Mouse (Mus musculus) hindbrain, embryonic 14.5 days (tissue): ENCODE data around the gene Syngr2. TPM values are rescaled to one million over a fixed set of nuclear protein-coding genes. Genes with fewer than 3 reads are reported as not detected.

ENCODE experiments used
- ATAC-seq: fragments of 200-750 bp; cut with Nextera tagmentation; 2 replicates; pipeline ENCODE4 v1.8.0; 2017; ENCODE audit warnings: moderate number of reproducible peaks, mild to moderate bottlenecking, moderate TSS enrichment, moderate library complexity; ENCODE audit not compliant: low FRiP score
- DNase-seq: peaks from one replicate; pipeline ENCODE4 v3.0.0-alpha.2; 2015; ENCODE audit warnings: low spot score
- H3K27ac ChIP-seq: fragments of 300-500 bp; sonication (generic); 2 replicates; pipeline ENCODE4 v1.5.1; 2014; ENCODE audit warnings: mild to moderate bottlenecking, moderate library complexity
- H3K27me3 ChIP-seq: fragments of 300-500 bp; sonication (generic); 2 replicates; pipeline ENCODE4 v1.6.1; 2014; ENCODE audit warnings: mild to moderate bottlenecking, low read length, mixed read lengths; ENCODE audit not compliant: control insufficient read depth, insufficient read depth
- H3K36me3 ChIP-seq: fragments of 300-500 bp; sonication (generic); replicated peaks from 2 replicates; pipeline ENCODE4 v1.6.1; 2014; ENCODE audit not compliant: control insufficient read depth, insufficient read depth
- H3K4me1 ChIP-seq: fragments of 300-500 bp; sonication (generic); replicated peaks from 2 replicates; pipeline ENCODE4 v1.6.1; 2014; ENCODE audit warnings: antibody characterized with exemption, low read length, mixed read lengths; ENCODE audit not compliant: control insufficient read depth, insufficient read depth
- H3K4me2 ChIP-seq: fragments of 300-500 bp; sonication (generic); replicated peaks from 2 replicates; pipeline ENCODE4 v1.6.1; 2014; ENCODE audit warnings: mild to moderate bottlenecking, moderate library complexity
- H3K4me3 ChIP-seq: fragments of 300-500 bp; sonication (generic); replicated peaks from 2 replicates; pipeline ENCODE4 v1.5.1; 2014; ENCODE audit warnings: mild to moderate bottlenecking, low read length
- H3K9ac ChIP-seq: fragments of 300-500 bp; sonication (generic); 2 replicates; pipeline ENCODE4 v1.6.1; 2014
- H3K9me3 ChIP-seq: fragments of 300-500 bp; sonication (generic); 2 replicates; pipeline ENCODE4 v1.6.1; 2016; ENCODE audit warnings: low read length; ENCODE audit not compliant: control insufficient read depth
- WGBS: fragments of 180-500 bp; shearing (Covaris S2); extraction: QIAGEN DNeasy Blood & Tissue Kit; methylation state at CpG from one replicate; pipeline ENCODE4 v1.1.7; 2014; 5-methylcytosine and 5-hydroxymethylcytosine counted together
- polyA plus RNA-seq: library from polyadenylated mRNA; unstranded; fragments of >200 nt; fragmentation: Nextera tagmentation; extraction: Ambion mirVana; gene quantifications from 2 replicates; pipeline ENCODE4 v1.2.1, GENCODE M21; 2014

Syngr2 gene
- polyA plus RNA-seq, 1 experiment from 2014 or later: 17.6 TPM

DNA sequence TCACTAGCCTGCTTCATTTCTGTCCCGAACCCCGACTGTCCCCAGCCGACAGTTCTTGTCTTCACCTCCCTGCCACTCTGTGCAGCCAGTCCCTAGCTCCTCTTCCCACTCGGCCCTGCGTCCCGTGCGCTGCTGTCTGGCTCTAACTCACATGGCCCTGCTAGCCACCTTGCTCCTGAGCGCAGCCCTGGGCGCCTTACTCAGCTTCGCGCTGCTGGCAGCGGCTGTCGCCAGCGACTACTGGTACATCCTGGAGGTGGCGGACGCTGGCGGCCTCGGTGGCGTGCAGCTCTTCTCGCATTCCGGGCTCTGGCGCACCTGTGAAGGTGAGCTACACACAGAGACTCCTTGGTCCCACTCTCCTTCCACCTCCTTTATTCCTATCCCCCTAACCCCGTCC, 51.1 kb downstream of the Syngr2 start, which contains the start of gene Tmem235:
Gene Tmem235, plus strand, starts transcription at position 152 of the 400 bp plus-strand sequence.
- no peaks in the 10 kb centered on the region for H3K9me3 ChIP-seq
- H3K36me3 ChIP-seq: 0 out of 2 replicates have a peak, but pooled peaks cover 3% of the 10 kb centered on the region
- 0 out of 2 replicates have a peak within 1 kb of the TSS, but pooled peaks have one; percentile 16 for H3K4me2 ChIP-seq
- 5% methylated on average over 23 of the region's 23 CpGs for WGBS
- H3K27me3 ChIP-seq: peaks cover 15% of the 10 kb centered on the region; the same call in 1 of the 2 replicates
- H3K4me1 ChIP-seq: no peaks in the 10 kb centered on the region
- ATAC-seq: no peak
- no peak within 1 kb of the TSS for H3K27ac ChIP-seq
- no peak within 1 kb of the TSS for H3K4me3 ChIP-seq
- no peak within 1 kb of the TSS for H3K9ac ChIP-seq
- no peak for DNase-seq

DNA sequence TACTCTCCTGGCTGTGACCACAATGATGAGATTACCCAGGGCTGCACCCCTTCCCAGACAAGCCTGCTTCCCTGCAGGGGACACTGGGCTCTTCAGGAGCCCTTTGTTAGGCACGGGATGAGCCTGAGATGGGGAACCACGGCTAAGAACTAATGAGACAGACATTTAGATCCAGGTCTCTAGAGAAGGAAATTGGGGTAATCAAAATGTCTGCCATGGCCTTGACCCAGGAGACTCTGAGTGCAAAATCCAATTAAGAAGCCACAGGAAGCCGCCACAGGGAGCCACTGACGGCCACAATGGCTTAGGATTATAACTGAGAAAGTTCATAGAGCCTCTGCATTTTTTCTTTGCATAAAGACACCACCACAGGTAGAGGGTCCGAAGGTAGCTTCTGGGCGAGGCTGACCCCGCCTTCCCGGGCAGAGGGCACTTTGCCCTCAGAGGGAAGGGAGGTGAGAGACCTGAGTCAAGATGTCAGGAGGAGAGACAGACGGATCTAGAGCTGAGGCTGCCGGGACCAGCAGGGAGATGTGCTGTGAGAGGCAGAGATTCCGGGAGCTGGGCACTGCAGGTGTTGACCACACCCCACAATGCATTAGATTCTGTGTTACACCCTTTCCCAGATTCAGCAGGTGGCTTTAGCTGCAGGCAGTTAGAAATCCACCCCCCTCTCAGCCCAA, 53.8 kb downstream of the Syngr2 start:
- Histone ChIP-seq H3K4me1 (peaks cover 12% of the 10 kb centered on the region; the same call in 1 of the 2 replicates), H3K9me3 (no peaks in the 10 kb centered on the region), H3K4me3 (no peak overlapping the region), H3K36me3 (no peaks in the 10 kb centered on the region), H3K9ac (no peak overlapping the region), H3K4me2 (no peak overlapping the region), H3K27ac (no peak overlapping the region), H3K27me3 (peaks cover 15% of the 10 kb centered on the region; the same call in 1 of the 2 replicates)
- ATAC-seq (no peak), DNase-seq (no peak)
- WGBS: 35% methylated on average over 11 of the region's 11 CpGs

Other genes with a start within 250 kb of the Syngr2 start
- gene Tnrc6c, start 155.4 kb upstream of the Syngr2 start, polyA plus RNA-seq: 23.4 and 25.1 TPM in 2 replicates
- 0.48 and 0.68 TPM in 2 replicates for gene Tmc8, start 27.6 kb upstream of the Syngr2 start, polyA plus RNA-seq
- gene Tmc6, start 27.5 kb upstream of the Syngr2 start, polyA plus RNA-seq: 3.3 and 4.9 TPM in 2 replicates
- 0.24 TPM in 1 of 2 replicates, not detected in the other for gene 6030468B19Rik, start 12.0 kb upstream of the Syngr2 start, polyA plus RNA-seq
- 0.89 and 1.0 TPM in 2 replicates for gene Gm20708, start within 50 bp of the Syngr2 start, polyA plus RNA-seq
- 5.2 and 7.1 TPM in 2 replicates for gene Afmid, start 16.3 kb downstream of the Syngr2 start, polyA plus RNA-seq
- 14.4 and 16.3 TPM in 2 replicates for gene Tk1, start 16.4 kb downstream of the Syngr2 start, polyA plus RNA-seq
- gene Birc5, start 39.6 kb downstream of the Syngr2 start, polyA plus RNA-seq: 35.5 and 36.3 TPM in 2 replicates
- not detected in 2 replicates for gene Tmem235, start 51.1 kb downstream of the Syngr2 start, polyA plus RNA-seq
- gene Tha1, start 63.8 kb downstream of the Syngr2 start, polyA plus RNA-seq: 2.5 and 2.6 TPM in 2 replicates
- gene Socs3, start 160.4 kb downstream of the Syngr2 start, polyA plus RNA-seq: 2.9 and 3.0 TPM in 2 replicates
- gene Pgs1, start 176.6 kb downstream of the Syngr2 start, polyA plus RNA-seq: 48.1 and 56.4 TPM in 2 replicates